Mouse (Mus musculus) stomach, postnatal 0 days (tissue): ENCODE measurements around the gene Abhd8.

ENCODE experiments used
- CTCF ChIP-seq: IDR thresholded peaks from 2 replicates; pipeline ENCODE4 v1.5.1; 2016; ENCODE audit warnings: antibody characterized with exemption, low read depth, mild to moderate bottlenecking, moderate library complexity
- EP300 ChIP-seq: optimal IDR thresholded peaks from 2 replicates; pipeline ENCODE3; 2016; ENCODE audit warnings: antibody characterized with exemption

DNA sequence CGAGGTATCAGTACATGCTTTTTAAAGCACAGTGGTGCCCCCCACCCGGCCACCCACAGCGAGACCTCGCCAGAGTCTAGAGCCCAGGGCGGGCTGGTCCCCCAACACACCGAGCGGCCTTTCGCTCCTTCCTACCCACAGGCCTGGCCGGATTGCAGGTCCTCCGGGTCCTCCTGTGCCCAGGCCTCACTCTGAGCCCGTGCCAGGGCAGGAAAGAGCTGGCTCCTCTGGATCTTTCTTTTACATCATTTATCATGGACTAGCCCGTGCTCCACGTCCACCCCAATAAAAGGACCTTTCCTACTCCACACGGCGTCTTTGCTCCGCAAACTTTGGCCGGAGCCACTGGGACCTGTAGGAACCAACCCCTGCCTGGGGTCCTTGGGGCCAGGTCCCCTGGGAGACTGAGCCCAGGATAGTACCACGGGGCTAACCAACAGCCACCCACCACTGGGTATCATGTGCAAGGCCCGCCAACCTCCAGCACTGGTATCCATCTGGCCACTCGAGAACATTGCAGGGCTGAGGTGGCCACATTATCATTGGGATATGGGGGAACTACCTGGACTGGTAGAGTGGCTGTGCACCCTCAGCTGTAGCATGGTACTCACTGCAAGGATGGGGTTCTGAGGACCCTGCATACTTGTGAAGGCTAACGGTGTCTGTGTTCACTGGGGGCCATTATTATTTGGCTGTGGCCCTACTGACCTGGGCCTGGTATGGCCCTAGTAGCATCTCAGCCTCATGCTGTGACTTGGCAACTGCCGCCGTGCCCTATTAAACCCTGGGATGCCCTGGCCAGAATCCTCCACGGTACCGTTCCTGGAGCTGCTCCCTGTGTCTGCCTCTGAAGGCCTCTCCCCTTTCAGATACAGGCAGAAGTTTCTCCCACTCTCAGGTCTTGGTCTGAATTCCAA is 11.6 kb upstream of the Abhd8 start:
- no peak for TF ChIP-seq CTCF
- no peak for TF ChIP-seq EP300
